Mouse (Mus musculus) midbrain, embryonic 15.5 days (tissue): Measurements from ENCODE around the gene Akt2. TPM values are rescaled to one million over a fixed set of nuclear protein-coding genes. Genes with fewer than 3 reads are reported as not detected.

Experiments used
- ATAC-seq: fragments of 200-750 bp; cut with Nextera tagmentation; replicated peaks from 2 replicates; pipeline ENCODE4 v1.8.0; 2017; ENCODE audit warnings: moderate TSS enrichment
- H3K27ac ChIP-seq: fragments of 300-500 bp; sonication (generic); 2 replicates; pipeline ENCODE4 v1.5.1; 2015; ENCODE audit warnings: mild to moderate bottlenecking, inconsistent platforms
- H3K27me3 ChIP-seq: fragments of 300-500 bp; sonication (generic); replicated peaks from 2 replicates; pipeline ENCODE4 v1.6.1; 2015; ENCODE audit warnings: inconsistent platforms
- H3K36me3 ChIP-seq: fragments of 300-500 bp; sonication (generic); replicated peaks from 2 replicates; pipeline ENCODE4 v1.6.1; 2015; ENCODE audit warnings: inconsistent platforms
- H3K4me1 ChIP-seq: fragments of 300-500 bp; sonication (generic); 2 replicates; pipeline ENCODE4 v1.6.1; 2015; ENCODE audit warnings: inconsistent platforms
- H3K4me2 ChIP-seq: fragments of 300-500 bp; sonication (generic); 2 replicates; pipeline ENCODE4 v1.6.1; 2015; ENCODE audit warnings: inconsistent platforms, mild to moderate bottlenecking, moderate library complexity
- H3K4me3 ChIP-seq: fragments of 300-500 bp; sonication (generic); 2 replicates; pipeline ENCODE4 v1.5.1; 2015; ENCODE audit warnings: mild to moderate bottlenecking, inconsistent platforms
- H3K9ac ChIP-seq: fragments of 300-500 bp; sonication (generic); 2 replicates; pipeline ENCODE4 v1.6.1; 2015; ENCODE audit warnings: mild to moderate bottlenecking, inconsistent platforms
- H3K9me3 ChIP-seq: fragments of 300-500 bp; sonication (generic); 2 replicates; pipeline ENCODE4 v1.6.1; 2016; ENCODE audit warnings: inconsistent platforms
- WGBS: fragments of 180-500 bp; shearing (Covaris S2); methylation state at CpG from one replicate; pipeline ENCODE4 v1.1.7; 2015; ENCODE audit warnings: mixed read lengths; 5-methylcytosine and 5-hydroxymethylcytosine counted together
- polyA plus RNA-seq: library from polyadenylated mRNA; unstranded; fragments of >200 nt; fragmentation: Nextera tagmentation; extraction: Ambion mirVana; gene quantifications from 2 replicates; pipeline ENCODE4 v1.2.1, GENCODE M21; 2015

Akt2 gene
- polyA plus RNA-seq, 1 experiment from 2014 or later: 60.8 TPM

- peak overlapping the region; percentile 100 for H3K27ac ChIP-seq
- peak overlapping the region; percentile 80 for H3K9ac ChIP-seq
- H3K27me3 ChIP-seq: no peaks in the 10 kb centered on the region
- peak; percentile 77; the same call in 1 of the 2 replicates for ATAC-seq
- no peaks in the 10 kb centered on the region for H3K9me3 ChIP-seq
- H3K4me2 ChIP-seq: peak overlapping the region; percentile 75
- WGBS: 3% methylated on average over 17 of the region's 17 CpGs
- peaks cover 32% of the 10 kb centered on the region for H3K4me1 ChIP-seq
- peak overlapping the region; percentile 81 for H3K4me3 ChIP-seq
- no peaks in the 10 kb centered on the region for H3K36me3 ChIP-seq
These were observed 1.0 kb downstream of the Akt2 start for GRCm38 (mm10) chr7:27592217-27592929.

GRCm38 (mm10) chr7:27592934-27593645 lies 1.7 kb downstream of the Akt2 start:
- Histone ChIP-seq H3K36me3 (no peaks in the 10 kb centered on the region), H3K4me2 (peak overlapping the region; percentile 75), H3K9me3 (no peaks in the 10 kb centered on the region), H3K9ac (peak overlapping the region; percentile 80), H3K4me3 (peak overlapping the region; percentile 81), H3K27ac (peak overlapping the region; percentile 100), H3K4me1 (peaks cover 34% of the 10 kb centered on the region), H3K27me3 (no peaks in the 10 kb centered on the region)
- ATAC-seq: no peak
- WGBS: 75% methylated on average over 12 of the region's 12 CpGs

- Histone ChIP-seq H3K4me1 (peaks cover 34% of the 10 kb centered on the region), H3K9me3 (no peaks in the 10 kb centered on the region), H3K4me3 (no peak overlapping the region), H3K36me3 (no peaks in the 10 kb centered on the region), H3K27me3 (no peaks in the 10 kb centered on the region), H3K4me2 (no peak overlapping the region), H3K9ac (no peak overlapping the region), H3K27ac (peak overlapping the region; percentile 16; the same call in 1 of the 2 replicates)
- ATAC-seq: no peak
- WGBS: 51% methylated on average over 10 of the region's 10 CpGs
These were observed 5.5 kb downstream of the Akt2 start for GRCm38 (mm10) chr7:27596586-27597503.

GRCm38 (mm10) chr7:27598053-27598452 lies 6.7 kb downstream of the Akt2 start:
- H3K4me2 ChIP-seq: no peak overlapping the region
- H3K9ac ChIP-seq: no peak overlapping the region
- H3K36me3 ChIP-seq: no peaks in the 10 kb centered on the region
- WGBS: 84% methylated on average over 7 of the region's 7 CpGs
- no peaks in the 10 kb centered on the region for H3K27me3 ChIP-seq
- ATAC-seq: no peak
- H3K9me3 ChIP-seq: no peaks in the 10 kb centered on the region
- H3K27ac ChIP-seq: no peak overlapping the region
- no peak overlapping the region for H3K4me3 ChIP-seq
- H3K4me1 ChIP-seq: peaks cover 26% of the 10 kb centered on the region

- H3K27ac ChIP-seq: no peak overlapping the region
- no peak for ATAC-seq
- no peaks in the 10 kb centered on the region for H3K27me3 ChIP-seq
- no peak overlapping the region for H3K4me2 ChIP-seq
- no peaks in the 10 kb centered on the region for H3K9me3 ChIP-seq
- H3K4me3 ChIP-seq: no peak overlapping the region
- no peak overlapping the region for H3K9ac ChIP-seq
- H3K36me3 ChIP-seq: no peaks in the 10 kb centered on the region
- WGBS: 81% methylated on average over 4 of the region's 4 CpGs
- peaks cover 23% of the 10 kb centered on the region for H3K4me1 ChIP-seq
These were observed 10.3 kb downstream of the Akt2 start for GRCm38 (mm10) chr7:27601628-27602027.

GRCm38 (mm10) chr7:27602161-27602560 lies 10.8 kb downstream of the Akt2 start:
- no peak overlapping the region for H3K27ac ChIP-seq

GRCm38 (mm10) chr7:27602835-27603234 lies 11.5 kb downstream of the Akt2 start:
- Histone ChIP-seq H3K27me3 (no peaks in the 10 kb centered on the region), H3K9me3 (no peaks in the 10 kb centered on the region), H3K4me2 (no peak overlapping the region), H3K4me3 (no peak overlapping the region), H3K36me3 (no peaks in the 10 kb centered on the region), H3K27ac (no peak overlapping the region), H3K4me1 (peaks cover 16% of the 10 kb centered on the region), H3K9ac (no peak overlapping the region)
- 87% methylated on average over 7 of the region's 7 CpGs for WGBS
- no peak for ATAC-seq

More at GRCm38 (mm10) chr7:27602161-27602560, 10.8 kb downstream of the Akt2 start:
- no peaks in the 10 kb centered on the region for H3K36me3 ChIP-seq
- peaks cover 19% of the 10 kb centered on the region for H3K4me1 ChIP-seq
- no peak overlapping the region for H3K9ac ChIP-seq
- no peaks in the 10 kb centered on the region for H3K9me3 ChIP-seq
- ATAC-seq: no peak
- no peaks in the 10 kb centered on the region for H3K27me3 ChIP-seq
- no peak overlapping the region for H3K4me2 ChIP-seq
- no peak overlapping the region for H3K4me3 ChIP-seq
- WGBS: 89% methylated on average over 2 of the region's 2 CpGs

- WGBS: 54% methylated on average over 5 of the region's 5 CpGs
- peak overlapping the region; percentile 58 for H3K27ac ChIP-seq
- no peak overlapping the region for H3K4me2 ChIP-seq
- H3K4me3 ChIP-seq: no peak overlapping the region
- ATAC-seq: no peak
- no peak overlapping the region; the same call in 1 of the 2 replicates for H3K9ac ChIP-seq
- H3K36me3 ChIP-seq: 0 out of 2 replicates have a peak, but pooled peaks cover 4% of the 10 kb centered on the region
- peaks cover 16% of the 10 kb centered on the region for H3K4me1 ChIP-seq
- H3K27me3 ChIP-seq: no peaks in the 10 kb centered on the region
- H3K9me3 ChIP-seq: no peaks in the 10 kb centered on the region
These were observed 13.5 kb downstream of the Akt2 start for GRCm38 (mm10) chr7:27604661-27605348.

GRCm38 (mm10) chr7:27605499-27606285 lies 14.3 kb downstream of the Akt2 start:
- Histone ChIP-seq H3K36me3 (0 out of 2 replicates have a peak, but pooled peaks cover 4% of the 10 kb centered on the region), H3K4me1 (peaks cover 16% of the 10 kb centered on the region), H3K27me3 (no peaks in the 10 kb centered on the region), H3K9ac (no peak overlapping the region; the same call in 1 of the 2 replicates), H3K4me2 (no peak overlapping the region), H3K4me3 (no peak overlapping the region), H3K9me3 (no peaks in the 10 kb centered on the region), H3K27ac (peak overlapping the region; percentile 58; the same call in 1 of the 2 replicates)
- 74% methylated on average over 9 of the region's 9 CpGs for WGBS
- ATAC-seq: no peak

- ATAC-seq: no peak
- Histone ChIP-seq H3K4me1 (peaks cover 16% of the 10 kb centered on the region), H3K9ac (no peak overlapping the region), H3K9me3 (no peaks in the 10 kb centered on the region), H3K36me3 (0 out of 2 replicates have a peak, but pooled peaks cover 4% of the 10 kb centered on the region), H3K27me3 (no peaks in the 10 kb centered on the region), H3K4me3 (no peak overlapping the region), H3K27ac (no peak overlapping the region), H3K4me2 (no peak overlapping the region)
- WGBS: 69% methylated on average over 10 of the region's 10 CpGs
These were observed 15.3 kb downstream of the Akt2 start for GRCm38 (mm10) chr7:27606481-27607254.
